Mouse (Mus musculus) midbrain, embryonic 16.5 days (tissue): ENCODE data around the gene Sprr2a1. TPM values are rescaled to one million over a fixed set of nuclear protein-coding genes. Genes with fewer than 3 reads are reported as not detected.
"Not testable (repeated sequence)": the region's sequence is repeated elsewhere in the genome, so short reads cannot be mapped to it uniquely, and the experiment has no call there.

Source experiments
- ATAC-seq: fragments of 200-750 bp; cut with Nextera tagmentation; 2 replicates; pipeline ENCODE4 v1.8.0; 2017; ENCODE audit warnings: moderate TSS enrichment
- H3K27ac ChIP-seq: fragments of 300-500 bp; sonication (generic); 2 replicates; pipeline ENCODE4 v1.5.1; 2014; ENCODE audit warnings: mild to moderate bottlenecking, low read length, mixed read lengths
- H3K27me3 ChIP-seq: fragments of 300-500 bp; sonication (generic); 2 replicates; pipeline ENCODE4 v1.6.1; 2014; ENCODE audit warnings: low read depth, low read length, mixed read lengths; ENCODE audit not compliant: control insufficient read depth, insufficient read depth
- H3K36me3 ChIP-seq: fragments of 300-500 bp; sonication (generic); 2 replicates; pipeline ENCODE4 v1.6.1; 2014; ENCODE audit warnings: mild to moderate bottlenecking, low read length, moderate library complexity, mixed read lengths; ENCODE audit not compliant: control insufficient read depth, insufficient read depth
- H3K4me1 ChIP-seq: fragments of 300-500 bp; sonication (generic); 2 replicates; pipeline ENCODE4 v1.6.1; 2014; ENCODE audit warnings: mild to moderate bottlenecking, low read length, mixed read lengths; ENCODE audit not compliant: control insufficient read depth, insufficient read depth
- H3K4me2 ChIP-seq: fragments of 300-500 bp; sonication (generic); 2 replicates; pipeline ENCODE4 v1.6.1; 2014; ENCODE audit warnings: mild to moderate bottlenecking, low read length, mixed read lengths
- H3K4me3 ChIP-seq: fragments of 300-500 bp; sonication (generic); 2 replicates; pipeline ENCODE4 v1.5.1; 2014; ENCODE audit warnings: low read depth, mild to moderate bottlenecking, low read length, moderate library complexity, mixed read lengths
- H3K9ac ChIP-seq: fragments of 300-500 bp; sonication (generic); 2 replicates; pipeline ENCODE4 v1.6.1; 2014; ENCODE audit warnings: low read depth, low read length, mixed read lengths
- H3K9me3 ChIP-seq: fragments of 300-500 bp; sonication (generic); replicated peaks from 2 replicates; pipeline ENCODE4 v1.6.1; 2014; ENCODE audit warnings: mild to moderate bottlenecking, low read length, mixed read lengths; ENCODE audit not compliant: control insufficient read depth, poor library complexity, severe bottlenecking
- WGBS: fragments of 180-500 bp; shearing (Covaris S2); extraction: QIAGEN DNeasy Blood & Tissue Kit; methylation state at CpG from one replicate; pipeline ENCODE4 v1.1.7; 2014; 5-methylcytosine and 5-hydroxymethylcytosine counted together
- polyA plus RNA-seq: library from polyadenylated mRNA; unstranded; fragments of >200 nt; fragmentation: Nextera tagmentation; extraction: Ambion mirVana; gene quantifications from 2 replicates; pipeline ENCODE4 v1.2.1, GENCODE M21; 2015

The Sprr2a1 gene
- not detected in 2 replicates for polyA plus RNA-seq

- H3K27ac ChIP-seq, H3K9me3 ChIP-seq: not testable (repeated sequence)
- no CpG with 5 or more reads among the region's 2 CpGs for WGBS
These were observed at the start of gene Sprr2a1, which contains the start of gene Sprr2a2 for GRCm38 (mm10) chr3:92215569-92215968. Gene Sprr2a1 (plus strand): TSS chr3:92215799. Gene Sprr2a2 (plus strand): TSS chr3:92215920.

DNA sequence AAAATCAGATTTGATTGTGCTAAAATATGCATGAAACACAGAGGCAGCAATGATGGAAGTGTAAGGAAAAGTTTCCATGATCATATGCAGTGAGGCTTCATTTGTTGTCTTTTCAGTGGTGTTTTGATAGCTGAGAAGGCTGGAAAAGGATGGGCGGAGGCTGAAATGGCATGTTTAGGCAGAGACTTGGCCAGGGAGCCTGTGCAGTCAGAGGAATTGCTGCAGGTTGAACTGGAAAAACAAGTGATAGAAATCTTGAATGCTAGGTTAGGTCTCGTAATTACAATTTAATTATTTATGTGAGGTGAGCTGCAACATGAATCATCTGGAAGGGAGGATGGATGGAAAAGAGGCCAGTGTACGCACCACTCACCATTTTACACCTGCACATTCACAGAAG is 45.8 kb upstream of the Sprr2a1 start:
- Histone ChIP-seq H3K9ac (no peak overlapping the region), H3K36me3 (no peaks in the 10 kb centered on the region), H3K27me3 (no peaks in the 10 kb centered on the region), H3K27ac (no peak overlapping the region), H3K4me3 (no peak overlapping the region), H3K9me3 (no peaks in the 10 kb centered on the region), H3K4me2 (no peak overlapping the region), H3K4me1 (no peaks in the 10 kb centered on the region)
- WGBS: 89% methylated on average over 3 of the region's 3 CpGs
- no peak for ATAC-seq

More at GRCm38 (mm10) chr3:92215569-92215968, at the start of gene Sprr2a1, which contains the start of gene Sprr2a2:
- not testable (repeated sequence) for H3K36me3 ChIP-seq, H3K4me3 ChIP-seq, H3K4me1 ChIP-seq, ATAC-seq, H3K4me2 ChIP-seq, H3K27me3 ChIP-seq, H3K9ac ChIP-seq

- no peak overlapping the region for H3K27ac ChIP-seq
- ATAC-seq: no peak
- H3K27me3 ChIP-seq: no peaks in the 10 kb centered on the region
- no peak overlapping the region for H3K4me2 ChIP-seq
- WGBS: 87% methylated on average over 1 of the region's 1 CpGs
- no peaks in the 10 kb centered on the region for H3K9me3 ChIP-seq
- H3K4me1 ChIP-seq: no peaks in the 10 kb centered on the region
- no peak overlapping the region for H3K9ac ChIP-seq
- H3K4me3 ChIP-seq: no peak overlapping the region
- H3K36me3 ChIP-seq: no peaks in the 10 kb centered on the region
These were observed 38.7 kb upstream of the Sprr2a1 start for GRCm38 (mm10) chr3:92176880-92177279.

GRCm38 (mm10) chr3:92195512-92196200 is 19.9 kb upstream of the Sprr2a1 start:
- Histone ChIP-seq H3K4me2 (no peak overlapping the region), H3K36me3 (no peaks in the 10 kb centered on the region), H3K9ac (no peak overlapping the region), H3K9me3 (no peaks in the 10 kb centered on the region), H3K4me3 (no peak overlapping the region), H3K27ac (no peak overlapping the region), H3K4me1 (no peaks in the 10 kb centered on the region), H3K27me3 (no peaks in the 10 kb centered on the region)
- 0 out of 2 replicates have a peak, but pooled peaks have one; percentile 36 for ATAC-seq
- 95% methylated on average over 6 of the region's 6 CpGs for WGBS

- H3K9me3 ChIP-seq, ATAC-seq, H3K9ac ChIP-seq, H3K36me3 ChIP-seq, H3K27ac ChIP-seq, H3K4me1 ChIP-seq, H3K4me2 ChIP-seq, H3K27me3 ChIP-seq, H3K4me3 ChIP-seq: not testable (repeated sequence)
- no CpG with 5 or more reads among the region's 16 CpGs for WGBS
These were observed 4.3 kb upstream of the Sprr2a1 start for GRCm38 (mm10) chr3:92211133-92211925.

DNA sequence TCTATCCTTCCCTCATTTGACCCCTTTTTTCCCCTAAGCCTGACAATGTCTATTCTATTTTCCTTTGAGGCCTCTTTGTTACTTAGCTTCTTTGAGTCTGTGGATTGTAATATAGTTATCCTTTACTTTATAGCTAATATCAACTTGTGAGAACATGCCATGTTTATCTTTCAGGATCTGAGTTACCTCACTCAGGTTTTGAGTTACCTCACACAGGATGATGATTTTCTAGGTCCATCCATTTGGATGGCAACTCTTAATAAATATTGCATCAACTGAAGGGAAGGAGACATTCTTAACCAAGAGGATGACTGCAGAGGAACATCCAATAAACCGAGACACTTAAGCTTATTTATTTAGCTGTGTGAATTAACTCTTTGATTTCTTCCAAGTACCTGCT is 3.5 kb upstream of the Sprr2a1 start:
- not testable (repeated sequence) for H3K27ac ChIP-seq, H3K9me3 ChIP-seq, H3K36me3 ChIP-seq, H3K27me3 ChIP-seq, H3K4me1 ChIP-seq, H3K9ac ChIP-seq, H3K4me2 ChIP-seq, H3K4me3 ChIP-seq, ATAC-seq
- no CpG with 5 or more reads among the region's 1 CpGs for WGBS

DNA sequence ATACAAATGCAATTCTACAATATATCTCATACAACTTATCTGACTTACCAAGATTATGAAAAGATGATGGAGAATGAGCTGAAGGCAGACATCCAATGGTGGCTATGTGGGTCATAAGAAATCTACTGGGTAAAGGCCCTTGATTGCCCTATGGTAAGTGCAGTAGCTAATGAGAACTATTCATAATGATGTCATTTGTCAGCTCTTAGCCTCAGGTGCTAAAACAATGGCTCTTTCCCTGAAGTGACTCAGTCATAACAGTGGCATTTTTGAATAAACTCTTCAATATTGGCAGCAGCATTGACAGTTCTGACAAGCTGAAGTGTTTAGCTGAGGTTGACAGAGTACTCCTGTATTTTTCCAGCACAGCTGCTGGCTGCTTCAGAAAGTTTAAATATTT is 1.9 kb upstream of the Sprr2a1 start:
- not testable (repeated sequence) for H3K4me1 ChIP-seq, H3K9me3 ChIP-seq, H3K27me3 ChIP-seq, H3K36me3 ChIP-seq, H3K4me2 ChIP-seq, H3K4me3 ChIP-seq, H3K9ac ChIP-seq, H3K27ac ChIP-seq
- ATAC-seq: peak; percentile 60

- ATAC-seq: peak; percentile 25; the same call in 1 of the 2 replicates
- H3K36me3 ChIP-seq, H3K9me3 ChIP-seq, H3K4me2 ChIP-seq, H3K27me3 ChIP-seq, H3K4me1 ChIP-seq, H3K9ac ChIP-seq, H3K4me3 ChIP-seq, H3K27ac ChIP-seq: not testable (repeated sequence)
- WGBS: no CpG with 5 or more reads among the region's 8 CpGs
These were observed 3.4 kb downstream of the Sprr2a1 start for GRCm38 (mm10) chr3:92219031-92219430.

DNA sequence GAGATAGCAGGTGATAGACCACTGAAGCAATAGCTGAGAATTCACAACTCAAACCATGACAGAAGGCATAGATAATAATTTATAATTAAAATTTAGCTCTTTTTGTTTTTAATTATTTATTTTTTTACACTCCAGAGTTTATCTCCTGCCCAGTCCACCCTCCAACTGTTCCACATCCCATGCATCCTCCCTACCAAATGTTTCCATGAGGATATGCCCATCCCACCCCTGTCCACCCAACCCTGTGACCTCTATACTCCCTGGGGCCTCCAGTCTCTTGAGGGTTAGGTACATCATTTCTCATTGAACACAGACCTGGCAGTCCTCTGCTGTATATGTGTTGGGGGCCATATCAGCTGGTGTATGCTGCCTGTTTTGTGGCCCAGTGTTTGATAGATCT is 8.1 kb downstream of the Sprr2a1 start:
- H3K9ac ChIP-seq, H3K9me3 ChIP-seq, H3K4me3 ChIP-seq, H3K27me3 ChIP-seq, H3K27ac ChIP-seq, H3K36me3 ChIP-seq, H3K4me1 ChIP-seq, H3K4me2 ChIP-seq: not testable (repeated sequence)
- ATAC-seq: peak; percentile 37
